Mouse (Mus musculus) cerebellum, adult 11 months (tissue): ENCODE measurements around the gene Tnik.

Experiments used
- DNase-seq: peaks from one replicate; pipeline ENCODE4 v3.0.0; 2022

Tnik gene

GRCm38 (mm10) chr3:28415986-28416385 is 153.0 kb downstream of the Tnik start:
- no peak for DNase-seq

- no peak for DNase-seq
These were observed 154.2 kb downstream of the Tnik start for GRCm38 (mm10) chr3:28417091-28417715.

GRCm38 (mm10) chr3:28420194-28420593 is 157.2 kb downstream of the Tnik start:
- no peak for DNase-seq

GRCm38 (mm10) chr3:28420698-28421097 is 157.7 kb downstream of the Tnik start:
- no peak for DNase-seq

GRCm38 (mm10) chr3:28421798-28422197 is 158.8 kb downstream of the Tnik start:
- no peak for DNase-seq

GRCm38 (mm10) chr3:28422221-28422620 is 159.2 kb downstream of the Tnik start:
- DNase-seq: no peak

- DNase-seq: no peak
These were observed 162.9 kb downstream of the Tnik start for GRCm38 (mm10) chr3:28425911-28426310.

GRCm38 (mm10) chr3:28431459-28431858 is 168.4 kb downstream of the Tnik start:
- no peak for DNase-seq

GRCm38 (mm10) chr3:28432321-28432720 is 169.3 kb downstream of the Tnik start:
- no peak for DNase-seq

- no peak for DNase-seq
These were observed 172.5 kb downstream of the Tnik start for GRCm38 (mm10) chr3:28435478-28435877.

GRCm38 (mm10) chr3:28437429-28437828 is 174.4 kb downstream of the Tnik start:
- no peak for DNase-seq

GRCm38 (mm10) chr3:28441545-28441944 is 178.5 kb downstream of the Tnik start:
- peak; percentile 23 for DNase-seq

- no peak for DNase-seq
These were observed 179.1 kb downstream of the Tnik start for GRCm38 (mm10) chr3:28442116-28442515.

GRCm38 (mm10) chr3:28447950-28448349 is 184.9 kb downstream of the Tnik start:
- DNase-seq: no peak

- DNase-seq: no peak
These were observed 190.4 kb downstream of the Tnik start for GRCm38 (mm10) chr3:28453458-28453857.

GRCm38 (mm10) chr3:28456842-28457241 is 193.8 kb downstream of the Tnik start:
- no peak for DNase-seq

- no peak for DNase-seq
These were observed 194.5 kb downstream of the Tnik start for GRCm38 (mm10) chr3:28457517-28457916.

- no peak for DNase-seq
These were observed 203.7 kb downstream of the Tnik start for GRCm38 (mm10) chr3:28466688-28467087.

GRCm38 (mm10) chr3:28467148-28467754 is 204.2 kb downstream of the Tnik start:
- DNase-seq: no peak

GRCm38 (mm10) chr3:28467871-28468285 is 204.9 kb downstream of the Tnik start:
- DNase-seq: no peak

GRCm38 (mm10) chr3:28473439-28473838 is 210.4 kb downstream of the Tnik start:
- no peak for DNase-seq

- no peak for DNase-seq
These were observed 214.4 kb downstream of the Tnik start for GRCm38 (mm10) chr3:28477373-28477772.

- no peak for DNase-seq
These were observed 222.7 kb downstream of the Tnik start for GRCm38 (mm10) chr3:28485716-28486115.

GRCm38 (mm10) chr3:28487418-28487817 is 224.4 kb downstream of the Tnik start:
- no peak for DNase-seq
